Comparison of ENCODE assay signal across 10 mouse cellular contexts in genomic region chr4:142449713-142450112, GRCm38 (mm10).
DNase-seq lines count a peak whose midpoint lies in the region; ATAC-seq lines count a peak whose summit lies in the region.
"Had no signal": no experiment of that assay in that cellular context is flagged by ENCODE, and none has a peak within 500 bp of the region (broad histone marks: within the 10 kb centered on the region; RNA-seq: fewer than 3 reads in every experiment).

No protein-coding gene starts in this region.

- 47% methylated on average over 13 of the region's 13 CpGs for WGBS in midbrain, embryonic 13.5 days
- WGBS in midbrain, embryonic 10.5 days, result 90% methylated on average over 13 of the region's 13 CpGs
- WGBS in neural tube, embryonic 15.5 days, result 31% methylated on average over 13 of the region's 13 CpGs

- no peak overlapping the region for H3K4me3 ChIP-seq in midbrain, embryonic 13.5 days (replicated peaks)
- H3K4me3 ChIP-seq in midbrain, embryonic 10.5 days, result no peak overlapping the region
- no peak overlapping the region for H3K4me3 ChIP-seq in neural tube, embryonic 15.5 days (replicated peaks)

- H3K4me2 ChIP-seq in midbrain, embryonic 13.5 days (replicated peaks), result no peak overlapping the region
- no peak overlapping the region for H3K4me2 ChIP-seq in neural tube, embryonic 15.5 days

- H3K27ac ChIP-seq in midbrain, embryonic 13.5 days, result no peak overlapping the region
- H3K27ac ChIP-seq in midbrain, embryonic 10.5 days (replicated peaks), result no peak overlapping the region
- peak overlapping the region; percentile 73 for H3K27ac ChIP-seq in neural tube, embryonic 15.5 days (replicated peaks)

- no peaks in the 10 kb centered on the region for H3K36me3 ChIP-seq in midbrain, embryonic 13.5 days
- H3K36me3 ChIP-seq in midbrain, embryonic 10.5 days, result no peaks in the 10 kb centered on the region
- no peaks in the 10 kb centered on the region for H3K36me3 ChIP-seq in neural tube, embryonic 15.5 days

- DNase-seq in cerebellum, postnatal 10 days, result peak; percentile 34 to 43
- no peak for DNase-seq in cerebellum, adult 9-10 months
- DNase-seq in midbrain, embryonic 10.5 days (ENCODE audit: low spot score), result no peak
- DNase-seq in forelimb bud, embryonic 11.5 days (ENCODE audit: low read depth, low spot score), result peak; percentile 43
- no peak for DNase-seq in right cerebral cortex, postnatal 4 days
- DNase-seq in kidney, adult 11 months, result no peak
- DNase-seq: kidney, adult 8-10 months; spleen, adult 18-20 months had no signal

- H3K9me3 ChIP-seq in midbrain, embryonic 13.5 days, result no peaks in the 10 kb centered on the region
- H3K9me3 ChIP-seq in midbrain, embryonic 10.5 days (replicated peaks), result no peaks in the 10 kb centered on the region
- no peaks in the 10 kb centered on the region for H3K9me3 ChIP-seq in neural tube, embryonic 15.5 days (replicated peaks)

- ATAC-seq in midbrain, embryonic 13.5 days, result peak; percentile 60
- ATAC-seq in neural tube, embryonic 15.5 days (ENCODE audit: low FRiP score), result no peak

- H3K9ac ChIP-seq in midbrain, embryonic 13.5 days (replicated peaks), result no peak overlapping the region
- no peak overlapping the region for H3K9ac ChIP-seq in neural tube, embryonic 15.5 days (replicated peaks)

- H3K4me1 ChIP-seq in midbrain, embryonic 13.5 days (replicated peaks), result peaks cover 22% of the 10 kb centered on the region
- H3K4me1 ChIP-seq in midbrain, embryonic 10.5 days, result peaks cover 27% of the 10 kb centered on the region
- peaks cover 19% of the 10 kb centered on the region for H3K4me1 ChIP-seq in neural tube, embryonic 15.5 days

- H3K27me3 ChIP-seq in midbrain, embryonic 13.5 days, result no peaks in the 10 kb centered on the region
- 0 out of 2 replicates have a peak, but pooled peaks cover 6% of the 10 kb centered on the region for H3K27me3 ChIP-seq in midbrain, embryonic 10.5 days (ENCODE audit: low read depth, poor library complexity, severe bottlenecking)
- no peaks in the 10 kb centered on the region for H3K27me3 ChIP-seq in neural tube, embryonic 15.5 days (replicated peaks)

Comparison
In these comparisons a context has a peak if more than half of its experiments do, and no peak if none do; other contexts are left out.
1. DNase-seq: peak in cerebellum, postnatal 10 days (2 of 2) and forelimb bud, embryonic 11.5 days (single experiment); none in cerebellum, adult 9-10 months (single experiment), midbrain, embryonic 10.5 days (single experiment), right cerebral cortex, postnatal 4 days (single experiment) and kidney, adult 11 months (single experiment).